Mouse (Mus musculus): Measurements from ENCODE around the gene Glra3.

DNA sequence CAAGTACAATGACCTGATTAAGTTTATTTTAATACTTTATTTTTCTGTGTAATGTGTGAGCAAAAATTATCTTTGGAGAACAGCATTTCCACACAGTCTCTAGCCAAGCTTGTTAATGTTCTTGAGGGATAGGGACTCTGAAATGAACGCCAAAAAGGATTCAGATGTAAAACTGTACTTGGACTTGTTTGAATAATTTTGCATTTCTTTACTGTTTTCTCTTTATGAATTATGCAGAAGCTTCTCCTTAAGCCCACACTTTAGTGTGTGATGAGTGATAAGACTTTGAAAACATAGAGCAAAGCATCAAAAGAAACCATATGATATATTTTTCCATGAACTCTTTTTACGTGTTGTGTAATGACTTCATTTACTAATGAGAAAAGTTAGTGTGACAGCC lies 189.1 kb downstream of the Glra3 start:
- TF ChIP-seq CTCF (IDR thresholded peaks at IDR 0.05; ENCODE audit: low read depth, low read length) = no peak
- no peak for TF ChIP-seq POLR2AphosphoS5 (IDR thresholded peaks at IDR 0.05; ENCODE audit: insufficient replicate concordance, low read depth, low read length)
